Mouse (Mus musculus) CD4-positive naive resting alpha-beta T cell, adult 57 days (primary cell): ENCODE results near the gene Vmn1r85. TPM values are rescaled to one million over a fixed set of nuclear protein-coding genes. Genes with fewer than 3 reads are reported as not detected.

Experiments used
- total RNA-seq: library from RNA; stranded (reverse); gene quantifications from one replicate; pipeline ENCODE4 v1.2.4, GENCODE M21; 2023

Vmn1r85 gene
- not detected for total RNA-seq

GRCm38 (mm10) chr7:13095073-13095472 is at the start of gene Vmn1r85:
Gene Vmn1r85, minus strand, starts transcription at chr7:13095173.

GRCm38 (mm10) chr7:13140057-13140456 is 45.1 kb upstream of the Vmn1r85 start, which contains the start of gene Vmn1r87:
Gene Vmn1r87, minus strand, starts transcription at chr7:13140157.

GRCm38 (mm10) chr7:13119817-13120216 is 24.8 kb upstream of the Vmn1r85 start, which contains the start of gene Vmn1r86:
Gene Vmn1r86, minus strand, starts transcription at chr7:13119917.

GRCm38 (mm10) chr7:13054287-13055010 is 40.5 kb downstream of the Vmn1r85 start, which contains the start of gene Mzf1:
Gene Mzf1, minus strand, starts transcription at chr7:13054764.

GRCm38 (mm10) chr7:13037901-13038555 is 56.9 kb downstream of the Vmn1r85 start, which contains the start of gene Ube2m:
Gene Ube2m, minus strand, starts transcription at chr7:13038275.

GRCm38 (mm10) chr7:13034148-13034977 is 60.6 kb downstream of the Vmn1r85 start, which contains the start of gene Chmp2a:
Gene Chmp2a, minus strand, starts transcription at chr7:13034807.

Other genes with a start within 250 kb of the Vmn1r85 start
- gene Zfp128, start 214.0 kb downstream of the Vmn1r85 start, total RNA-seq = 1.8 TPM
- 10.0 TPM for gene Zscan22, start 197.4 kb downstream of the Vmn1r85 start, total RNA-seq
- gene Rps5, start 172.9 kb downstream of the Vmn1r85 start, total RNA-seq = 2,861 TPM
- gene Rnf225, start 167.8 kb downstream of the Vmn1r85 start, total RNA-seq = 1.0 TPM
- gene Zfp324, start 129.3 kb downstream of the Vmn1r85 start, total RNA-seq = 3.5 TPM
- gene Zfp446, start 117.3 kb downstream of the Vmn1r85 start, total RNA-seq = 9.0 TPM
- gene Slc27a5, start 97.0 kb downstream of the Vmn1r85 start, total RNA-seq = 0.41 TPM
- 405 TPM for gene Trim28, start 96.1 kb downstream of the Vmn1r85 start, total RNA-seq
- 17.4 TPM for gene Zbtb45, start 85.1 kb downstream of the Vmn1r85 start, total RNA-seq
- gene Chmp2a, start 60.4 kb downstream of the Vmn1r85 start, total RNA-seq = 106 TPM
- 84.1 TPM for gene Ube2m, start 56.9 kb downstream of the Vmn1r85 start, total RNA-seq
- gene Mzf1, start 40.4 kb downstream of the Vmn1r85 start, total RNA-seq = 0.44 TPM
- gene Vmn1r86, start 24.7 kb upstream of the Vmn1r85 start, total RNA-seq = not detected
- gene Vmn1r87, start 45.0 kb upstream of the Vmn1r85 start, total RNA-seq = not detected
- 0.15 TPM for gene Vmn1r88, start 64.4 kb upstream of the Vmn1r85 start, total RNA-seq
- gene Vmn1r89, start 117.8 kb upstream of the Vmn1r85 start, total RNA-seq = not detected
- 19.8 TPM for gene Lig1, start 182.1 kb upstream of the Vmn1r85 start, total RNA-seq
- 5.9 TPM for gene Zswim9, start 183.5 kb upstream of the Vmn1r85 start, total RNA-seq
- gene Pla2g4c, start 229.5 kb upstream of the Vmn1r85 start, total RNA-seq = 0.27 TPM